Mouse (Mus musculus) neural tube, embryonic 15.5 days (tissue): Measurements from ENCODE around the gene Golga2. TPM values are rescaled to one million over a fixed set of nuclear protein-coding genes. Genes with fewer than 3 reads are reported as not detected.

Experiments used
- ATAC-seq: fragments of 200-750 bp; cut with Nextera tagmentation; 2 replicates; pipeline ENCODE4 v1.8.0; 2017; ENCODE audit warnings: mild to moderate bottlenecking, moderate TSS enrichment, moderate library complexity; ENCODE audit not compliant: low FRiP score
- H3K27ac ChIP-seq: fragments of 300-500 bp; sonication (generic); replicated peaks from 2 replicates; pipeline ENCODE4 v1.5.1; 2015; ENCODE audit warnings: mild to moderate bottlenecking, inconsistent platforms
- H3K27me3 ChIP-seq: fragments of 300-500 bp; sonication (generic); replicated peaks from 2 replicates; pipeline ENCODE4 v1.6.1; 2015; ENCODE audit warnings: inconsistent platforms
- H3K36me3 ChIP-seq: fragments of 300-500 bp; sonication (generic); 2 replicates; pipeline ENCODE4 v1.6.1; 2015; ENCODE audit warnings: inconsistent platforms
- H3K4me1 ChIP-seq: fragments of 300-500 bp; sonication (generic); 2 replicates; pipeline ENCODE4 v1.6.1; 2015; ENCODE audit warnings: inconsistent platforms
- H3K4me2 ChIP-seq: fragments of 300-500 bp; sonication (generic); 2 replicates; pipeline ENCODE4 v1.6.1; 2015; ENCODE audit warnings: inconsistent platforms, mild to moderate bottlenecking, moderate library complexity
- H3K4me3 ChIP-seq: fragments of 300-500 bp; sonication (generic); replicated peaks from 2 replicates; pipeline ENCODE4 v1.5.1; 2015; ENCODE audit warnings: mild to moderate bottlenecking, inconsistent platforms
- H3K9ac ChIP-seq: fragments of 300-500 bp; sonication (generic); replicated peaks from 2 replicates; pipeline ENCODE4 v1.6.1; 2015; ENCODE audit warnings: mild to moderate bottlenecking, inconsistent platforms
- H3K9me3 ChIP-seq: fragments of 300-500 bp; sonication (generic); replicated peaks from 2 replicates; pipeline ENCODE4 v1.6.1; 2016; ENCODE audit warnings: inconsistent platforms
- WGBS: fragments of 180-500 bp; shearing (Covaris S2); methylation state at CpG from one replicate; pipeline ENCODE4 v1.1.7; 2015; ENCODE audit warnings: mixed read lengths; 5-methylcytosine and 5-hydroxymethylcytosine counted together
- microRNA-seq: library from miRNA; unstranded; fragments of <30 nt; microRNA quantifications from one replicate; pipeline ENCODE4, GENCODE M21; 2017
- polyA plus RNA-seq: library from polyadenylated mRNA; unstranded; fragments of >200 nt; fragmentation: Nextera tagmentation; extraction: Ambion mirVana; gene quantifications from 2 replicates; pipeline ENCODE4 v1.2.1, GENCODE M21; 2015

The Golga2 gene
- polyA plus RNA-seq, 1 experiment from 2014 or later: 31.3 TPM

GRCm38 (mm10) chr2:32351471-32351961, 64.3 kb downstream of the Golga2 start:
- Histone ChIP-seq H3K27ac (peak overlapping the region; percentile 98), H3K4me3 (peak overlapping the region; percentile 83), H3K36me3 (peaks cover 13% of the 10 kb centered on the region; the same call in 1 of the 2 replicates), H3K27me3 (no peaks in the 10 kb centered on the region), H3K4me2 (peak overlapping the region; percentile 79), H3K4me1 (peaks cover 39% of the 10 kb centered on the region), H3K9me3 (no peaks in the 10 kb centered on the region), H3K9ac (peak overlapping the region; percentile 91)
- ATAC-seq: peak; percentile 10; the same call in 1 of the 2 replicates
- 44% methylated on average over 9 of the region's 9 CpGs for WGBS

GRCm38 (mm10) chr2:32352151-32353006, 65.2 kb downstream of the Golga2 start, which contains the start of gene Ciz1:
TSS of gene Ciz1 (plus strand) at chr2:32352327.
- no peaks in the 10 kb centered on the region for H3K27me3 ChIP-seq
- peak within 1 kb of the TSS; percentile 79 for H3K4me2 ChIP-seq
- H3K27ac ChIP-seq: peak within 1 kb of the TSS; percentile 98
- H3K36me3 ChIP-seq: peaks cover 13% of the 10 kb centered on the region; the same call in 1 of the 2 replicates
- no peaks in the 10 kb centered on the region for H3K9me3 ChIP-seq
- peak within 1 kb of the TSS; percentile 91 for H3K9ac ChIP-seq
- 3% methylated on average over 32 of the region's 52 CpGs for whole genome bisulfite sequencing
- peaks cover 34% of the 10 kb centered on the region for H3K4me1 ChIP-seq
- peak within 1 kb of the TSS; percentile 83 for H3K4me3 ChIP-seq
- peak; percentile 71 for ATAC-seq

- no peaks in the 10 kb centered on the region for H3K9me3 ChIP-seq
- peak within 1 kb of the TSS; percentile 79 for H3K4me2 ChIP-seq
- under 1% methylated on average over 63 of the region's 63 CpGs for WGBS
- ATAC-seq: peak; percentile 73
- H3K4me1 ChIP-seq: peaks cover 34% of the 10 kb centered on the region
- H3K36me3 ChIP-seq: peaks cover 10% of the 10 kb centered on the region; the same call in 1 of the 2 replicates
- peak within 1 kb of the TSS; percentile 83 for H3K4me3 ChIP-seq
- no peaks in the 10 kb centered on the region for H3K27me3 ChIP-seq
- peak within 1 kb of the TSS; percentile 98 for H3K27ac ChIP-seq
- H3K9ac ChIP-seq: peak within 1 kb of the TSS; percentile 91
Observed at GRCm38 (mm10) chr2:32353007-32353542, 65.9 kb downstream of the Golga2 start, which contains the start of gene Dnm1. TSS of gene Dnm1 (minus strand) at chr2:32353338.

- Histone ChIP-seq H3K4me2 (peak overlapping the region; percentile 79; the same call in 1 of the 2 replicates), H3K4me3 (no peak overlapping the region), H3K4me1 (peaks cover 34% of the 10 kb centered on the region)
Observed at GRCm38 (mm10) chr2:32353836-32354235, 66.7 kb downstream of the Golga2 start.

GRCm38 (mm10) chr2:32354336-32354895, 67.2 kb downstream of the Golga2 start:
- ATAC-seq: no peak
- Histone ChIP-seq H3K27me3 (no peaks in the 10 kb centered on the region), H3K9me3 (no peaks in the 10 kb centered on the region), H3K36me3 (no peaks in the 10 kb centered on the region), H3K9ac (no peak overlapping the region), H3K4me1 (peaks cover 32% of the 10 kb centered on the region), H3K27ac (no peak overlapping the region), H3K4me2 (no peak overlapping the region), H3K4me3 (no peak overlapping the region)
- WGBS: 93% methylated on average over 3 of the region's 3 CpGs

More at GRCm38 (mm10) chr2:32353836-32354235, 66.7 kb downstream of the Golga2 start:
- no peaks in the 10 kb centered on the region for H3K9me3 ChIP-seq
- peaks cover 6% of the 10 kb centered on the region; the same call in 1 of the 2 replicates for H3K36me3 ChIP-seq
- H3K9ac ChIP-seq: no peak overlapping the region
- no peak overlapping the region for H3K27ac ChIP-seq
- WGBS: 75% methylated on average over 6 of the region's 6 CpGs
- ATAC-seq: no peak
- H3K27me3 ChIP-seq: no peaks in the 10 kb centered on the region

- Histone ChIP-seq H3K9me3 (no peaks in the 10 kb centered on the region), H3K9ac (no peak overlapping the region), H3K4me3 (no peak overlapping the region), H3K27me3 (no peaks in the 10 kb centered on the region), H3K27ac (no peak overlapping the region), H3K36me3 (no peaks in the 10 kb centered on the region), H3K4me1 (peaks cover 22% of the 10 kb centered on the region), H3K4me2 (no peak overlapping the region)
- no peak for ATAC-seq
- WGBS: 84% methylated on average over 10 of the region's 10 CpGs
Observed at GRCm38 (mm10) chr2:32356216-32356615, 69.0 kb downstream of the Golga2 start.

Small RNAs within 50 kb of the gene (microRNA-seq; reads per million reads assigned to microRNA genes)
- gene Gm23363 (not detected), gene Mir199b (115 reads per million, percentile 56 among the genes with 10 or more reads in this experiment)

Other genes with a start within 250 kb of the Golga2 start
- gene Fam78a, start 202.5 kb upstream of the Golga2 start, polyA plus RNA-seq: 0.92 and 3.1 TPM in 2 replicates
- 26.1 and 32.6 TPM in 2 replicates for gene Plpp7, start 191.9 kb upstream of the Golga2 start, polyA plus RNA-seq
- gene Prrc2b, start 136.3 kb upstream of the Golga2 start, polyA plus RNA-seq: 56.6 and 59.9 TPM in 2 replicates
- 30.7 and 30.9 TPM in 2 replicates for gene Pomt1, start 50.8 kb upstream of the Golga2 start, polyA plus RNA-seq
- 88.6 and 95.8 TPM in 2 replicates for gene Uck1, start 27.2 kb upstream of the Golga2 start, polyA plus RNA-seq
- 421 and 448 TPM in 2 replicates for gene Swi5, start 691 bp downstream of the Golga2 start, polyA plus RNA-seq
- gene Ciz1, start 64.9 kb downstream of the Golga2 start, polyA plus RNA-seq: 43.8 and 44.8 TPM in 2 replicates
- gene Dnm1, start 66.0 kb downstream of the Golga2 start, polyA plus RNA-seq: 72.4 and 86.9 TPM in 2 replicates
- 163 and 195 TPM in 2 replicates for gene 1110008P14Rik, start 94.6 kb downstream of the Golga2 start, polyA plus RNA-seq
- 0.95 and 1.1 TPM in 2 replicates for gene Lcn2, start 100.9 kb downstream of the Golga2 start, polyA plus RNA-seq
- gene Ptges2, start 108.5 kb downstream of the Golga2 start, polyA plus RNA-seq: 47.3 and 52.1 TPM in 2 replicates
- gene Naif1, start 163.1 kb downstream of the Golga2 start, polyA plus RNA-seq: 4.4 and 5.3 TPM in 2 replicates
- gene Slc25a25, start 164.1 kb downstream of the Golga2 start, polyA plus RNA-seq: 51.4 and 58.8 TPM in 2 replicates
- gene Fam102a, start 247.9 kb downstream of the Golga2 start, polyA plus RNA-seq: 6.7 and 7.0 TPM in 2 replicates